Mouse (Mus musculus) midbrain, embryonic 14.5 days (tissue): ENCODE measurements around the gene Mthfd1. TPM values are rescaled to one million over a fixed set of nuclear protein-coding genes. Genes with fewer than 3 reads are reported as not detected.

Source experiments
- ATAC-seq: fragments of 200-750 bp; cut with Nextera tagmentation; 2 replicates; pipeline ENCODE4 v1.8.0; 2017; ENCODE audit warnings: moderate number of reproducible peaks, moderate library complexity; ENCODE audit not compliant: low FRiP score, low TSS enrichment
- DNase-seq: peaks from one replicate; pipeline ENCODE4 v3.0.0-alpha.2; 2015
- H3K27ac ChIP-seq: fragments of 300-500 bp; sonication (generic); replicated peaks from 2 replicates; pipeline ENCODE4 v1.5.1; 2014; ENCODE audit warnings: mild to moderate bottlenecking, low read depth, low read length, moderate library complexity
- H3K27me3 ChIP-seq: fragments of 300-500 bp; sonication (generic); 2 replicates; pipeline ENCODE4 v1.6.1; 2014; ENCODE audit warnings: low read length, control low read depth, mixed read lengths; ENCODE audit not compliant: control insufficient read depth, insufficient read depth
- H3K36me3 ChIP-seq: fragments of 300-500 bp; sonication (generic); 2 replicates; pipeline ENCODE4 v1.6.1; 2014; ENCODE audit warnings: low read length, control low read depth; ENCODE audit not compliant: control insufficient read depth, insufficient read depth
- H3K4me1 ChIP-seq: fragments of 300-500 bp; sonication (generic); 2 replicates; pipeline ENCODE4 v1.6.1; 2014; ENCODE audit warnings: mild to moderate bottlenecking, antibody characterized with exemption, low read length, control low read depth; ENCODE audit not compliant: control insufficient read depth, insufficient read depth
- H3K4me2 ChIP-seq: fragments of 300-500 bp; sonication (generic); 2 replicates; pipeline ENCODE4 v1.6.1; 2014; ENCODE audit warnings: mild to moderate bottlenecking, low read length, moderate library complexity
- H3K4me3 ChIP-seq: fragments of 300-500 bp; sonication (generic); replicated peaks from 2 replicates; pipeline ENCODE4 v1.5.1; 2014; ENCODE audit warnings: low read depth, low read length
- H3K9ac ChIP-seq: fragments of 300-500 bp; sonication (generic); replicated peaks from 2 replicates; pipeline ENCODE4 v1.6.1; 2014; ENCODE audit warnings: mild to moderate bottlenecking, low read length, moderate library complexity
- H3K9me3 ChIP-seq: fragments of 300-500 bp; sonication (generic); 2 replicates; pipeline ENCODE4 v1.6.1; 2016; ENCODE audit warnings: low read length, control low read depth, mixed read lengths; ENCODE audit not compliant: control insufficient read depth
- WGBS: fragments of 180-500 bp; shearing (Covaris S2); extraction: QIAGEN DNeasy Blood & Tissue Kit; methylation state at CpG from one replicate; pipeline ENCODE4 v1.1.7; 2014; 5-methylcytosine and 5-hydroxymethylcytosine counted together
- polyA plus RNA-seq: library from polyadenylated mRNA; unstranded; fragments of >200 nt; fragmentation: Nextera tagmentation; extraction: Ambion mirVana; gene quantifications from 2 replicates; pipeline ENCODE4 v1.2.1, GENCODE M21; 2014

Gene Mthfd1
- polyA plus RNA-seq, 1 experiment from 2014 or later = 35.1 TPM

DNA sequence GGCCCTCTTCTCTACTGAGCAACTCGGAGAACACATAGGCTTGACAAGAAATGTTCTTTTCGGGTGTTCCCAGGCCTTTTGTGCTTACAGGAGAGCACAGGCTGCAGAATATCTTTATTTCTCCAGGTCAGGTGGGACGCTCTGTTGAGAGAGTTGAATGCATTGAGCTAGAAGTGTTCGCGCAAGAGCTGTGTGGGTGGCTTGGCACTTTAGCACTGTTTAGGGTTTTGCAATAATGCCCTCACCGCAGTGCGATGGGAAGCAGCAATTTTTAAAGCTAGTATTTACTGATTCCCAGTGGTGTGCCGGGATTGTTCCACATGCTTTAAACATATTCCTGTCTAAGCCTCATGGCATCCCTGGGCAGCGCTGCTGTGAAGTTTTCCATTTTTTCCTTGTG lies 56.1 kb downstream of the Mthfd1 start:
- H3K4me3 ChIP-seq = no peak overlapping the region
- no peak overlapping the region for H3K9ac ChIP-seq
- 94% methylated on average over 9 of the region's 9 CpGs for WGBS
- peaks cover 5% of the 10 kb centered on the region; the same call in 1 of the 2 replicates for H3K4me1 ChIP-seq
- ATAC-seq = no peak
- H3K36me3 ChIP-seq = peaks cover 39% of the 10 kb centered on the region
- H3K27ac ChIP-seq = no peak overlapping the region
- H3K27me3 ChIP-seq = no peaks in the 10 kb centered on the region
- no peak for DNase-seq
- no peaks in the 10 kb centered on the region for H3K9me3 ChIP-seq
- no peak overlapping the region for H3K4me2 ChIP-seq

- Histone ChIP-seq H3K27me3 (no peaks in the 10 kb centered on the region), H3K4me2 (no peak overlapping the region), H3K9ac (no peak overlapping the region), H3K9me3 (no peaks in the 10 kb centered on the region), H3K27ac (no peak overlapping the region), H3K36me3 (peaks cover 39% of the 10 kb centered on the region), H3K4me1 (peaks cover 5% of the 10 kb centered on the region; the same call in 1 of the 2 replicates), H3K4me3 (no peak overlapping the region)
- DNase-seq (no peak), ATAC-seq (no peak)
- WGBS = 95% methylated on average over 8 of the region's 8 CpGs
Measured at GRCm38 (mm10) chr12:76311951-76312350, 56.9 kb downstream of the Mthfd1 start.

GRCm38 (mm10) chr12:76318282-76319212 lies 63.4 kb downstream of the Mthfd1 start:
- Histone ChIP-seq H3K9ac (no peak overlapping the region), H3K4me2 (no peak overlapping the region), H3K4me3 (no peak overlapping the region), H3K4me1 (no peaks in the 10 kb centered on the region), H3K27me3 (no peaks in the 10 kb centered on the region), H3K36me3 (peaks cover 30% of the 10 kb centered on the region), H3K27ac (no peak overlapping the region), H3K9me3 (no peaks in the 10 kb centered on the region)
- WGBS = 80% methylated on average over 9 of the region's 9 CpGs
- DNase-seq (no peak), ATAC-seq (no peak)

- ATAC-seq (peak; percentile 99), DNase-seq (peak; percentile 91)
- peak within 1 kb of the TSS; percentile 59 for H3K4me3 ChIP-seq
- no peaks in the 10 kb centered on the region for H3K9me3 ChIP-seq
- peak within 1 kb of the TSS; percentile 68 for H3K9ac ChIP-seq
- H3K27me3 ChIP-seq = no peaks in the 10 kb centered on the region
- 2% methylated on average over 51 of the region's 53 CpGs for WGBS
- no peaks in the 10 kb centered on the region for H3K4me1 ChIP-seq
- H3K36me3 ChIP-seq = peaks cover 21% of the 10 kb centered on the region
- H3K4me2 ChIP-seq = peak within 1 kb of the TSS; percentile 79
- H3K27ac ChIP-seq = peak within 1 kb of the TSS; percentile 71
Measured at GRCm38 (mm10) chr12:76324679-76325431, 69.8 kb downstream of the Mthfd1 start, which contains the start of gene Akap5. Akap5 (plus strand) TSS chr12:76324891.

DNA sequence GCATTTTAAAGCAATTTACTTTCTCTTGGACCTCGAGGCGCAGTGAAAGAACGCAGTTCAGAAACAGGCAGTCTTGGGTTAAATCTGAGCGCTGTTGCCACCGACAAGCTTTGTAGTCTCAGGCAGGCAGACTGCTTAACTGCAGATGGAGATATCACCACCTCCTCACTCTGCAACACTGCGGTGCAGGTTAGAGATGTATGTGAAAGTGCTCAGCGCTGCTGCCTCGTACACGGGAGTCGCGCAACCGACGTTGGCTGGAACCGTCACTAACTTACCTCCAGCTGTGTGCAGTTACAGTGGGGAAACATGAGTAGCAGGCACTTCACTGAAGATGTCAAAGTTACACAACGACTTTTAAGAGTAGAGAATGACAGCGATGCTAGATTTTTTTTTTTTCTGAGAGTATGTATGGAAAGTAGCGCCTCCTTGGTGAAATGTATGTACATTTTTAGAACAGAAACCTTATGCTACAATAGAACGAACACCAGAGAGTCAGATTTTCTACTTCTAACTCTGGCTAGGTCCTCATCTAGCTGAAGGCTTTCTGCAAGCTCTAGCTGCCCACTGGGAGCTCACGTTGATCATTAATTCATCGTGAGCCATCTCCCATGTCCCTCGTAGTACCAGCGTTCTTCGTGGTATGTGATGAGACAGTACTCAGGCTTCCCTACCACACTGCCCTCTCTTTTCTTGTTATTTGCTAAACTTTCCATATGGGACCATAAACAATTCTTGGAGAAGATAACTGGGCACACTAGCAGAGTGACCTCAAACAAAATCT lies 71.5 kb downstream of the Mthfd1 start:
- no peak for ATAC-seq
- 92% methylated on average over 23 of the region's 23 CpGs for WGBS
- Histone ChIP-seq H3K27ac (no peak overlapping the region), H3K27me3 (no peaks in the 10 kb centered on the region), H3K4me1 (no peaks in the 10 kb centered on the region), H3K9ac (no peak overlapping the region), H3K36me3 (peaks cover 15% of the 10 kb centered on the region), H3K4me2 (no peak overlapping the region), H3K4me3 (no peak overlapping the region), H3K9me3 (no peaks in the 10 kb centered on the region)
- no peak for DNase-seq

DNA sequence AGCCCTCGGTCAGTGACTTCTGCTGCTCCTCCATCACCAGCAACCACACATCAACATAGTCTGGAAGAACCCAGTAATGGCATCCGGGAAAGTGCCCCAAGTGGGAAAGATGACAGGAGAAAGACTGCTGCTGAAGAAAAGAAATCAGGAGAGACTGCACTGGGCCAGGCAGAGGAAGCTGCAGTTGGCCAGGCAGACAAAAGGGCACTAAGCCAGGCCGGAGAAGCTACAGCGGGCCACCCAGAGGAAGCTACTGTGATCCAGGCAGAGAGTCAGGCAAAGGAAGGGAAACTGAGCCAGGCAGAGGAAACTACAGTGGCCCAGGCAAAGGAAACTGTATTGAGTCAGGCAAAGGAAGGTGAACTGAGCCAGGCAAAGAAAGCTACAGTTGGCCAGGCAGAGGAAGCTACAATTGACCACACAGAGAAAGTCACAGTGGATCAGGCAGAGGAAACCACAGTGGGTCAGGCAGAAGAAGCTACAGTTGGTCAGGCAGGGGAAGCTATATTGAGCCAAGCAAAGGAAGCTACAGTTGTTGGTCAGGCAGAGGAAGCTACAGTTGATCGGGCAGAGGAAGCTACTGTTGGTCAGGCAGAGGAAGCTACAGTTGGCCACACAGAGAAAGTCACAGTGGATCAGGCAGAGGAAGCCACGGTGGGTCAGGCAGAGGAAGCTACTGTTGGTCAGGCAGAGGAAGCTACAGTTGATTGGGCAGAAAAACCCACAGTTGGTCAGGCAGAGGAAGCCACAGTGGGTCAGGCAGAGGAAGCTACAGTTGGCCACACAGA lies 73.7 kb downstream of the Mthfd1 start:
- no peak for DNase-seq
- 91% methylated on average over 6 of the region's 6 CpGs for WGBS

GRCm38 (mm10) chr12:76333688-76334087 lies 78.6 kb downstream of the Mthfd1 start:
- Histone ChIP-seq H3K4me3 (no peak overlapping the region), H3K27me3 (no peaks in the 10 kb centered on the region), H3K27ac (no peak overlapping the region), H3K9me3 (no peaks in the 10 kb centered on the region), H3K36me3 (peaks cover 2% of the 10 kb centered on the region; the same call in 1 of the 2 replicates), H3K4me1 (no peaks in the 10 kb centered on the region), H3K9ac (no peak overlapping the region), H3K4me2 (no peak overlapping the region)
- DNase-seq = no peak
- ATAC-seq = no peak
- 97% methylated on average over 5 of the region's 5 CpGs for WGBS

More for the DNA sequence above, 73.7 kb downstream of the Mthfd1 start:
- Histone ChIP-seq H3K36me3 (peaks cover 15% of the 10 kb centered on the region), H3K4me1 (no peaks in the 10 kb centered on the region), H3K4me2 (no peak overlapping the region), H3K27ac (no peak overlapping the region), H3K9ac (no peak overlapping the region), H3K4me3 (no peak overlapping the region), H3K27me3 (no peaks in the 10 kb centered on the region), H3K9me3 (no peaks in the 10 kb centered on the region)
- ATAC-seq = no peak

GRCm38 (mm10) chr12:76335641-76336040 lies 80.5 kb downstream of the Mthfd1 start:
- DNase-seq = no peak
- no peak overlapping the region for H3K27ac ChIP-seq

More at GRCm38 (mm10) chr12:76335641-76336040, 80.5 kb downstream of the Mthfd1 start:
- Histone ChIP-seq H3K4me2 (no peak overlapping the region), H3K4me3 (no peak overlapping the region), H3K27me3 (no peaks in the 10 kb centered on the region), H3K36me3 (no peaks in the 10 kb centered on the region), H3K4me1 (no peaks in the 10 kb centered on the region), H3K9ac (no peak overlapping the region), H3K9me3 (no peaks in the 10 kb centered on the region)
- ATAC-seq = no peak
- 86% methylated on average over 5 of the region's 5 CpGs for WGBS
